Mouse (Mus musculus) CH12.LX (cell line): ENCODE data around the gene Eef2kmt. TPM values are rescaled to one million over a fixed set of nuclear protein-coding genes. Genes with fewer than 3 reads are reported as not detected.

Experiments
- DNase-seq: peaks from one replicate; pipeline ENCODE4 v3.0.0-alpha.2; 2013; ENCODE audit errors: extremely low read depth
- H3K27ac ChIP-seq: 2 replicates; pipeline ENCODE4 v1.5.1; 2012; ENCODE audit warnings: low read depth, mild to moderate bottlenecking, control low read depth, moderate library complexity; ENCODE audit not compliant: insufficient read depth
- H3K27me3 ChIP-seq: replicated peaks from 2 replicates; pipeline ENCODE3; 2012; ENCODE audit warnings: inconsistent platforms
- H3K36me3 ChIP-seq, 2 experiments: replicated peaks in 1 of 2; 2 replicates each; pipeline versions ENCODE3 to v1.6.1; 2012; ENCODE audit warnings: inconsistent platforms in 1 of 2, low read length in 1 of 2, mild to moderate bottlenecking in 1 of 2, mixed read lengths in 1 of 2, moderate library complexity in 1 of 2; ENCODE audit not compliant: control insufficient read depth in 1 of 2, insufficient read depth in 1 of 2
- H3K4me1 ChIP-seq, 2 experiments: 2 replicates each; pipeline ENCODE4 v1.6.1; 2012; ENCODE audit warnings: inconsistent platforms in 1 of 2, moderate library complexity in 1 of 2; ENCODE audit not compliant: insufficient read depth in 2 of 2, control insufficient read depth in 1 of 2
- H3K4me2 ChIP-seq: 2 replicates; pipeline ENCODE4 v1.6.1; 2012; ENCODE audit warnings: low read depth, mild to moderate bottlenecking, control low read depth; ENCODE audit not compliant: poor library complexity, insufficient read depth, severe bottlenecking
- H3K4me3 ChIP-seq, 3 experiments: fragments of 150-350 bp in 1 of 3; sonication (generic) in 1 of 3; replicated peaks in 1 of 3; 2 replicates each; pipeline versions ENCODE3 to v1.5.1; 2011 to 2012; ENCODE audit warnings: low read depth in 2 of 3, low read length in 2 of 3, mild to moderate bottlenecking in 2 of 3, moderate library complexity in 2 of 3, control low read depth in 1 of 3, improper control_type of control experiment in 1 of 3, inconsistent platforms in 1 of 3, mixed read lengths in 1 of 3; ENCODE audit not compliant: poor library complexity in 1 of 3
- H3K79me2 ChIP-seq: replicated peaks from 2 replicates; pipeline ENCODE4 v1.6.1; 2012; ENCODE audit warnings: mild to moderate bottlenecking, moderate library complexity; ENCODE audit not compliant: control insufficient read depth, poor library complexity, insufficient read depth, severe bottlenecking; ENCODE audit errors: extremely low read depth
- H3K9ac ChIP-seq: 2 replicates; pipeline ENCODE4 v1.6.1; 2012; ENCODE audit warnings: low read depth, mild to moderate bottlenecking, control low read depth, moderate library complexity; ENCODE audit not compliant: insufficient read depth
- H3K9me3 ChIP-seq: replicated peaks from 2 replicates; pipeline ENCODE3; 2012; ENCODE audit warnings: low read length, inconsistent platforms, mixed read lengths
- BHLHE40 ChIP-seq: IDR thresholded peaks from 2 replicates; pipeline ENCODE4 v1.6.1; 2011; ENCODE audit warnings: mild to moderate bottlenecking, low read depth, low read length, improper control_type of control experiment
- CTCF ChIP-seq, 2 experiments: IDR thresholded peaks in 1 of 2; conservative IDR thresholded peaks in 1 of 2; 2 replicates each; pipeline ENCODE4 v1.5.1; 2011 to 2012; ENCODE audit warnings: low read depth in 2 of 2, low read length in 2 of 2, improper control_type of control experiment in 1 of 2, inconsistent platforms in 1 of 2, mild to moderate bottlenecking in 1 of 2, moderate library complexity in 1 of 2
- HCFC1 ChIP-seq: IDR thresholded peaks from 2 replicates; pipeline ENCODE4 v1.6.1; 2012; ENCODE audit warnings: low read depth, mild to moderate bottlenecking, inconsistent platforms, low read length, improper control_type of control experiment
- MAFK ChIP-seq: IDR thresholded peaks from 2 replicates; pipeline ENCODE4 v1.6.1; 2011; ENCODE audit warnings: low read length, improper control_type of control experiment; ENCODE audit not compliant: insufficient replicate concordance
- MYC ChIP-seq: IDR thresholded peaks from 2 replicates; pipeline ENCODE4 v1.6.1; 2011; ENCODE audit warnings: low read depth, mild to moderate bottlenecking, improper control_type of control experiment, low read length
- NRF1 ChIP-seq: IDR thresholded peaks from 2 replicates; pipeline ENCODE4 v1.6.1; 2014; ENCODE audit warnings: low read depth, mild to moderate bottlenecking, inconsistent platforms, low read length, improper control_type of control experiment, moderate library complexity
- POLR2AphosphoS2 ChIP-seq: IDR thresholded peaks from 2 replicates; pipeline ENCODE4 v1.6.1; 2011; ENCODE audit warnings: low read depth, low read length, improper control_type of control experiment
- RAD21 ChIP-seq: IDR thresholded peaks from 2 replicates; pipeline ENCODE4 v1.6.1; 2011; ENCODE audit warnings: low read depth, mild to moderate bottlenecking, low read length, improper control_type of control experiment, moderate library complexity
- RCOR1 ChIP-seq: conservative IDR thresholded peaks from 2 replicates; pipeline ENCODE4 v1.6.1; 2012; ENCODE audit warnings: low read depth, mild to moderate bottlenecking, inconsistent platforms, low read length, improper control_type of control experiment
- SIN3A ChIP-seq: IDR thresholded peaks from 2 replicates; pipeline ENCODE4 v1.6.1; 2012; ENCODE audit warnings: low read length, improper control_type of control experiment, inconsistent platforms
- SMC3 ChIP-seq: IDR thresholded peaks from 2 replicates; pipeline ENCODE4 v1.6.1; 2011; ENCODE audit warnings: low read depth, low read length, improper control_type of control experiment
- TCF12 ChIP-seq: IDR thresholded peaks from 2 replicates; pipeline ENCODE4 v1.6.1; 2014; ENCODE audit warnings: low read depth, mild to moderate bottlenecking, inconsistent platforms, low read length, improper control_type of control experiment
- UBTF ChIP-seq: IDR thresholded peaks from 2 replicates; pipeline ENCODE4 v1.6.1; 2012; ENCODE audit warnings: low read depth, mild to moderate bottlenecking, inconsistent platforms, low read length, improper control_type of control experiment, moderate library complexity
- ZMIZ1 ChIP-seq: IDR thresholded peaks from 2 replicates; pipeline ENCODE4 v1.6.1; 2012; ENCODE audit warnings: low read depth, mild to moderate bottlenecking, inconsistent platforms, low read length, improper control_type of control experiment
- dilution Hi-C: fragments of 300-500 bp; cut with MboI; formaldehyde crosslinking; loops from 2 replicates; pipeline ENCODE4 v1.14.3; 2020; ENCODE audit warnings: low sequenced_read_pairs; ENCODE audit not compliant: extremely low pct_unique_long_range_greater_than_20kb, extremely low pct_ligation_motif_present
- in situ Hi-C: fragments of 300-500 bp; cut with MboI; formaldehyde crosslinking; loops from 3 replicates; pipeline ENCODE4 v1.14.3; 2019; ENCODE audit warnings: low sequenced_read_pairs, low pct_ligation_motif_present, low pct_unique_long_range_greater_than_20kb, mixed read lengths
- polyA plus RNA-seq: library from polyadenylated mRNA; unstranded; fragments of >175 nt; gene quantifications from 2 replicates; pipeline ENCODE4 v1.2.1, GENCODE M21; 2012; ENCODE audit warnings: low read depth; ENCODE audit not compliant: insufficient read length
- total RNA-seq, 2 experiments: library from RNA; depleted of rRNA; stranded (reverse); fragments of 300-350 nt in 1 of 2; fragments of >200 nt in 1 of 2; gene quantifications; 2 replicates each; pipeline ENCODE4 v1.2.3; 2012 to 2014

Gene Eef2kmt
- total and polyA plus RNA-seq, 3 experiments = 38.5 to 41.6 (median 39.8) TPM

DNA sequence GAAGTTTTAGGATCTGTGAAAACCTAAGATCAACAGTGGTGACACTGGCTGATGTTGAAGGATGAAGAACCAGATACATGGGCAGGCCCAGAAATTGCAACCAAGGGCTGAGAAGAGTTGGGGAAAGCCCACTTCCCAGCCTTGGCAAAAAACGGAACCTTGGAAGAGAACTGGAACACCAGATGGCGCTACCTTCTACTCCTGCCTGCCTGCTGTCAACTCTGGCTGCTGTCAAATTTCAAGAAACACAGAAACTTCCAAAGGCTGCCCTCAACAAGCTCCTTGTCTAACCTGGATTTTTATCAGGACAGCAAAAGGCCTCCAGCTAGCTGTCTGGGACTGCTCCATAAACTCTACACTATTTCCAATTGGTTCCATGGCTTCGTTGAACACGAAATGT is 53.1 kb downstream of the Eef2kmt start (continued):
- TF ChIP-seq MYC (peak; percentile 49; the same call in 1 of the 2 replicates), NRF1 (no peak), SIN3A (peak; percentile 98), MAFK (0 out of 2 replicates have a peak, but pooled peaks have one; percentile 22), UBTF (no peak), HCFC1 (peak; percentile 22; the same call in 1 of the 2 replicates), BHLHE40 (0 out of 2 replicates have a peak, but pooled peaks have one; percentile 19), RCOR1 (no peak), POLR2AphosphoS2 (no peak), ZMIZ1 (no peak)
- TF ChIP-seq, all 38 proteins: peak for 15

DNA sequence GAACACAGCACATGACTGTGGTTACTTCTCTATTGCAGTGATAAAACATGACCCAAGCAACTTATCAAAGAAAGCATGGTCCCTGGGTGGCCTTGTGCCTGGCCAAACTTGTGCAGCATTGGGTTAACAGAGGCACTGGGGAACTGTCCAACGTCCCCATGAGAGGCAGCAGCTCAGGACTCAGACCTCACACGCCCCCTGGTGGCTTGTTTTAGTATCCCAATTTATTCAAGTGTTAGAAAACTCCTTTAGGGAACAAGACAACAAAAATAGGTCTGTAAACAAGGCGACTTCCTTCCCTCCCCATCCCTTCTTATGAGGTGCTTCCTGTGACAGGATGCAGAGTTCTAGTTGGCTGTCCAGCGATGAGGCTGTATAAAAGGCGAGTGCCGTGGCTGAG is 60.7 kb downstream of the Eef2kmt start:
- H3K27ac ChIP-seq = no peak overlapping the region
- in situ Hi-C loops (no loop called here), dilution Hi-C loops (no loop called here)
- TF ChIP-seq RAD21 (peak; percentile 74), SMC3 (peak; percentile 65), CTCF (conservative IDR thresholded peaks at IDR 0.05 in 1 of 2, IDR thresholded peaks at IDR 0.05 in 1 of 2; ENCODE audit: low read depth in 2 of 2, low read length in 2 of 2) (peak; percentile 83 to 91), TCF12 (no peak)
- H3K9me3 ChIP-seq = no peaks in the 10 kb centered on the region
- H3K4me1 ChIP-seq = no peaks in the 10 kb centered on the region
- H3K27me3 ChIP-seq = peaks cover 3% of the 10 kb centered on the region
- peak; percentile 72 for DNase-seq
- H3K4me2 ChIP-seq = no peak overlapping the region
- no peak overlapping the region for H3K9ac ChIP-seq
- H3K79me2 ChIP-seq = no peaks in the 10 kb centered on the region
- H3K36me3 ChIP-seq = peaks cover 41 to 59% of the 10 kb centered on the region in 2 experiments
- no peak overlapping the region for H3K4me3 ChIP-seq

Other genes starting within 250 kb of the Eef2kmt start
- gene Smim22, start 248.7 kb downstream of the Eef2kmt start, total RNA-seq (2012; rRNA removed) = not detected in 2 replicates
- not detected in 2 replicates for gene Smim22, start 248.7 kb downstream of the Eef2kmt start, total RNA-seq (2014; rRNA removed)
- not detected in 2 replicates for gene Smim22, start 248.7 kb downstream of the Eef2kmt start, polyA plus RNA-seq
- 27.7 and 33.4 TPM in 2 replicates for gene Rogdi, start 242.4 kb downstream of the Eef2kmt start, total RNA-seq (2012; rRNA removed)
- 21.5 and 25.1 TPM in 2 replicates for gene Rogdi, start 242.4 kb downstream of the Eef2kmt start, total RNA-seq (2014; rRNA removed)
- gene Rogdi, start 242.4 kb downstream of the Eef2kmt start, polyA plus RNA-seq = 121 and 130 TPM in 2 replicates
- gene Glyr1, start 206.1 kb downstream of the Eef2kmt start, total RNA-seq (2012; rRNA removed) = 90.6 and 103 TPM in 2 replicates
- 130 and 134 TPM in 2 replicates for gene Glyr1, start 206.1 kb downstream of the Eef2kmt start, total RNA-seq (2014; rRNA removed)
- gene Glyr1, start 206.1 kb downstream of the Eef2kmt start, polyA plus RNA-seq = 125 and 132 TPM in 2 replicates
- gene Ubn1, start 205.9 kb downstream of the Eef2kmt start, total RNA-seq (2012; rRNA removed) = 31.0 and 33.2 TPM in 2 replicates
- gene Ubn1, start 205.9 kb downstream of the Eef2kmt start, total RNA-seq (2014; rRNA removed) = 14.3 and 17.4 TPM in 2 replicates
- 30.4 and 32.5 TPM in 2 replicates for gene Ubn1, start 205.9 kb downstream of the Eef2kmt start, polyA plus RNA-seq
- gene Ppl, start 123.6 kb downstream of the Eef2kmt start, total RNA-seq (2012; rRNA removed) = 0.25 TPM in 2 replicates
- gene Ppl, start 123.6 kb downstream of the Eef2kmt start, total RNA-seq (2014; rRNA removed) = not detected in 2 replicates
- gene Ppl, start 123.6 kb downstream of the Eef2kmt start, polyA plus RNA-seq = 0.04 and 0.10 TPM in 2 replicates
- gene Sec14l5, start 108.9 kb downstream of the Eef2kmt start, total RNA-seq (2012; rRNA removed) = 0.13 TPM in 2 replicates
- gene Sec14l5, start 108.9 kb downstream of the Eef2kmt start, total RNA-seq (2014; rRNA removed) = 0.05 TPM in 1 of 2 replicates, not detected in the other
- gene Sec14l5, start 108.9 kb downstream of the Eef2kmt start, polyA plus RNA-seq = not detected in 2 replicates
- 50.2 and 65.3 TPM in 2 replicates for gene Nagpa, start 52.0 kb downstream of the Eef2kmt start, total RNA-seq (2012; rRNA removed)
- 39.9 and 41.9 TPM in 2 replicates for gene Nagpa, start 52.0 kb downstream of the Eef2kmt start, total RNA-seq (2014; rRNA removed)
- gene Nagpa, start 52.0 kb downstream of the Eef2kmt start, polyA plus RNA-seq = 79.0 and 80.6 TPM in 2 replicates
- not detected in 2 replicates for gene AU021092, start 33.7 kb downstream of the Eef2kmt start, total RNA-seq (2012; rRNA removed)
- gene AU021092, start 33.7 kb downstream of the Eef2kmt start, total RNA-seq (2014; rRNA removed) = not detected in 2 replicates
- gene AU021092, start 33.7 kb downstream of the Eef2kmt start, polyA plus RNA-seq = not detected in 2 replicates
- gene Alg1, start 22.4 kb downstream of the Eef2kmt start, total RNA-seq (2012; rRNA removed) = 65.7 and 72.8 TPM in 2 replicates
- gene Alg1, start 22.4 kb downstream of the Eef2kmt start, total RNA-seq (2014; rRNA removed) = 53.4 and 55.7 TPM in 2 replicates
- 52.9 and 63.5 TPM in 2 replicates for gene Alg1, start 22.4 kb downstream of the Eef2kmt start, polyA plus RNA-seq